Mouse (Mus musculus) stomach, embryonic 14.5 days (tissue): ENCODE data around the gene Drc1. TPM values are rescaled to one million over a fixed set of nuclear protein-coding genes. Genes with fewer than 3 reads are reported as not detected.

Experiments used
- ATAC-seq: fragments of 200-750 bp; cut with Nextera tagmentation; 2 replicates; pipeline ENCODE4 v1.8.0; 2017; ENCODE audit warnings: low read depth, moderate TSS enrichment; ENCODE audit not compliant: insufficient number of reproducible peaks, insufficient read depth, low FRiP score
- H3K27ac ChIP-seq: fragments of 300-500 bp; sonication (generic); 2 replicates; pipeline ENCODE4 v1.5.1; 2014; ENCODE audit warnings: mild to moderate bottlenecking, low read length, moderate library complexity, mixed read lengths
- H3K27me3 ChIP-seq: fragments of 300-500 bp; sonication (generic); 2 replicates; pipeline ENCODE4 v1.6.1; 2014; ENCODE audit warnings: low read length, control low read depth, mixed read lengths; ENCODE audit not compliant: control insufficient read depth, insufficient read depth
- H3K36me3 ChIP-seq: fragments of 300-500 bp; sonication (generic); 2 replicates; pipeline ENCODE4 v1.6.1; 2014; ENCODE audit warnings: mild to moderate bottlenecking, control low read depth, low read length, moderate library complexity, mixed read lengths; ENCODE audit not compliant: control insufficient read depth, insufficient read depth
- H3K4me1 ChIP-seq: fragments of 300-500 bp; sonication (generic); 2 replicates; pipeline ENCODE4 v1.6.1; 2014; ENCODE audit warnings: low read length, control low read depth, mixed read lengths; ENCODE audit not compliant: control insufficient read depth, insufficient read depth
- H3K4me2 ChIP-seq: fragments of 300-500 bp; sonication (generic); replicated peaks from 2 replicates; pipeline ENCODE4 v1.6.1; 2014; ENCODE audit warnings: low read depth, low read length, control low read depth
- H3K4me3 ChIP-seq: fragments of 300-500 bp; sonication (generic); 2 replicates; pipeline ENCODE4 v1.5.1; 2014; ENCODE audit warnings: low read depth, low read length, control low read depth
- H3K9ac ChIP-seq: fragments of 300-500 bp; sonication (generic); replicated peaks from 2 replicates; pipeline ENCODE4 v1.6.1; 2014; ENCODE audit warnings: low read depth, mild to moderate bottlenecking, control low read depth, low read length, moderate library complexity, mixed read lengths
- H3K9me3 ChIP-seq: fragments of 300-500 bp; sonication (generic); 2 replicates; pipeline ENCODE4 v1.6.1; 2016; ENCODE audit warnings: low read depth, low read length, control low read depth; ENCODE audit not compliant: control insufficient read depth
- WGBS: fragments of 180-500 bp; shearing (Covaris S2); extraction: QIAGEN DNeasy Blood & Tissue Kit; methylation state at CpG from one replicate; pipeline ENCODE4 v1.1.7; 2014; 5-methylcytosine and 5-hydroxymethylcytosine counted together
- polyA plus RNA-seq: library from polyadenylated mRNA; unstranded; fragments of >200 nt; fragmentation: Nextera tagmentation; extraction: Ambion mirVana; gene quantifications from 2 replicates; pipeline ENCODE4 v1.2.1, GENCODE M21; 2014

The Drc1 gene
- polyA plus RNA-seq, 1 experiment from 2014 or later = 0.64 TPM

GRCm38 (mm10) chr5:30342601-30343015 lies 61.4 kb downstream of the Drc1 start:
- ATAC-seq = peak; percentile 42; the same call in 1 of the 2 replicates
- WGBS = 5% methylated on average over 17 of the region's 17 CpGs
- no peaks in the 10 kb centered on the region for H3K9me3 ChIP-seq
- no peak overlapping the region for H3K27ac ChIP-seq
- no peak overlapping the region for H3K9ac ChIP-seq
- H3K36me3 ChIP-seq = no peaks in the 10 kb centered on the region
- peak overlapping the region; percentile 11; the same call in 1 of the 2 replicates for H3K4me3 ChIP-seq
- no peaks in the 10 kb centered on the region; the same call in 1 of the 2 replicates for H3K4me1 ChIP-seq
- no peaks in the 10 kb centered on the region for H3K27me3 ChIP-seq
- peak overlapping the region; percentile 50 for H3K4me2 ChIP-seq

GRCm38 (mm10) chr5:30343107-30343506 lies 61.9 kb downstream of the Drc1 start:
- WGBS = 4% methylated on average over 9 of the region's 9 CpGs
- Histone ChIP-seq H3K9me3 (no peaks in the 10 kb centered on the region), H3K27ac (no peak overlapping the region), H3K4me1 (no peaks in the 10 kb centered on the region; the same call in 1 of the 2 replicates), H3K27me3 (no peaks in the 10 kb centered on the region), H3K9ac (no peak overlapping the region), H3K36me3 (no peaks in the 10 kb centered on the region), H3K4me3 (peak overlapping the region; percentile 11; the same call in 1 of the 2 replicates), H3K4me2 (peak overlapping the region; percentile 50)
- peak; percentile 78; the same call in 1 of the 2 replicates for ATAC-seq

GRCm38 (mm10) chr5:30343886-30344285 lies 62.7 kb downstream of the Drc1 start:
- no peak for ATAC-seq
- no peak overlapping the region for H3K9ac ChIP-seq
- WGBS = 55% methylated on average over 5 of the region's 5 CpGs

DNA sequence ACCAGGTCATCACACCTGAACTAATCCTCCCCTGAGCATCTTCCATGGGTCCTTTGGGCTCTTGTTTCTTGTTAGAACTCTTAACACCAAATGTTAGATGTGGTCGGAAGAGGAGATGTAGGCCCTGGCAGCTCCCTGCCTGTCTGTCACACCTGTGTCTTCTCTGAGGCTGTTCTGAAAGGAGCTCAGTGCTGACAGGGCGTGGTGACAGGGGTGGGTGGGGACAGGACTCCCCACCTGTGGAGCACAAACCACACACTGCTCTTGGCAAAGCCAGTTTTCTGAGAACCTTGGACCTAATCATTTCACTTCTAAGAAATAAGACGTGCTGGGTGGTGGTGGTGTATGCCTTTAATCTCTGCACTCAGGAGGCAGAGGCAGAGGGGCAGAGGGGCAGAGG lies 72.4 kb downstream of the Drc1 start:
- no peaks in the 10 kb centered on the region for H3K27me3 ChIP-seq
- no peak overlapping the region for H3K27ac ChIP-seq
- H3K9me3 ChIP-seq = no peaks in the 10 kb centered on the region
- H3K4me3 ChIP-seq = no peak overlapping the region
- no peak for ATAC-seq
- H3K4me1 ChIP-seq = no peaks in the 10 kb centered on the region
- H3K4me2 ChIP-seq = no peak overlapping the region
- H3K36me3 ChIP-seq = no peaks in the 10 kb centered on the region
- no peak overlapping the region for H3K9ac ChIP-seq
- WGBS = 60% methylated on average over 3 of the region's 3 CpGs

More at GRCm38 (mm10) chr5:30343886-30344285, 62.7 kb downstream of the Drc1 start:
- H3K4me2 ChIP-seq = no peak overlapping the region
- no peaks in the 10 kb centered on the region for H3K36me3 ChIP-seq
- H3K9me3 ChIP-seq = no peaks in the 10 kb centered on the region
- no peak overlapping the region for H3K4me3 ChIP-seq
- no peaks in the 10 kb centered on the region; the same call in 1 of the 2 replicates for H3K4me1 ChIP-seq
- H3K27me3 ChIP-seq = no peaks in the 10 kb centered on the region
- H3K27ac ChIP-seq = no peak overlapping the region

- 82% methylated on average over 7 of the region's 7 CpGs for WGBS
- no peaks in the 10 kb centered on the region for H3K36me3 ChIP-seq
- H3K27ac ChIP-seq = no peak overlapping the region
- H3K9me3 ChIP-seq = no peaks in the 10 kb centered on the region
- H3K4me3 ChIP-seq = no peak overlapping the region
- no peaks in the 10 kb centered on the region for H3K27me3 ChIP-seq
- no peak overlapping the region for H3K9ac ChIP-seq
- no peak overlapping the region for H3K4me2 ChIP-seq
- no peaks in the 10 kb centered on the region for H3K4me1 ChIP-seq
- no peak for ATAC-seq
Measured at GRCm38 (mm10) chr5:30355114-30355513, 73.9 kb downstream of the Drc1 start.

DNA sequence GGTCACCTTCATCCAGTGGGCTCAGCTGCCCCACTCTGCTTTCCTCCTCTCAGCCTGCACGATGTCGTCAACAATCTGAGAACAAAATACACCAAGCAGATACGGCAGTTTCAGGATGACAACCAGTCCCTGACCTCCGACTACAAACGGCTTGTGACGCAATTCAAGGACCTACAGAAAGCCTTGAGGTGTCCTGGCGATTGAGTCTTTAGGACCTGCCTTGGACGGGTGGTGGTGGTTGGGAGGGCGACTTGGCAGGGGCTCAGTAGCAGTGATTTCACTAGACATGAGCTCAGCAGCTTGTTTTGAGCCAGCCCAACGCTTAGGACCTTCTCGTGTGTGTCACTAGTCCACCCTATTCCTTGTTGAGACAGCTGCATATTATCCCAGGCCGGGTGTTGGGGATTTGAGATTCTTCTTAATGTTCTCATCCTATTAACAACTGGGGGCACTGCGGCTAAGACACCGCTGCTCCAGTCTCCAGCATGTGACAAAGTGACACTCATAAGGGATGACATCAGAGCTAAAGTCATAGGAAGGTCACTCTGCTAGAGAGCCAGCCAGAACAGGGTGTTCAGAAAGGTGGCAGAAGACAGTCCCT lies 74.5 kb downstream of the Drc1 start:
- no peak overlapping the region for H3K9ac ChIP-seq
- no peaks in the 10 kb centered on the region for H3K27me3 ChIP-seq
- no peak overlapping the region for H3K4me3 ChIP-seq
- H3K27ac ChIP-seq = no peak overlapping the region
- H3K9me3 ChIP-seq = no peaks in the 10 kb centered on the region
- no peaks in the 10 kb centered on the region for H3K4me1 ChIP-seq
- H3K36me3 ChIP-seq = no peaks in the 10 kb centered on the region
- 81% methylated on average over 14 of the region's 14 CpGs for WGBS
- no peak overlapping the region for H3K4me2 ChIP-seq
- no peak for ATAC-seq

- H3K9ac ChIP-seq = no peak overlapping the region
- 66% methylated on average over 7 of the region's 7 CpGs for WGBS
- no peak overlapping the region for H3K4me3 ChIP-seq
- no peak for ATAC-seq
- H3K36me3 ChIP-seq = no peaks in the 10 kb centered on the region
- H3K4me2 ChIP-seq = no peak overlapping the region
- H3K27ac ChIP-seq = no peak overlapping the region
- H3K4me1 ChIP-seq = no peaks in the 10 kb centered on the region
- no peaks in the 10 kb centered on the region for H3K9me3 ChIP-seq
- H3K27me3 ChIP-seq = no peaks in the 10 kb centered on the region
Measured at GRCm38 (mm10) chr5:30356647-30357046, 75.5 kb downstream of the Drc1 start.

DNA sequence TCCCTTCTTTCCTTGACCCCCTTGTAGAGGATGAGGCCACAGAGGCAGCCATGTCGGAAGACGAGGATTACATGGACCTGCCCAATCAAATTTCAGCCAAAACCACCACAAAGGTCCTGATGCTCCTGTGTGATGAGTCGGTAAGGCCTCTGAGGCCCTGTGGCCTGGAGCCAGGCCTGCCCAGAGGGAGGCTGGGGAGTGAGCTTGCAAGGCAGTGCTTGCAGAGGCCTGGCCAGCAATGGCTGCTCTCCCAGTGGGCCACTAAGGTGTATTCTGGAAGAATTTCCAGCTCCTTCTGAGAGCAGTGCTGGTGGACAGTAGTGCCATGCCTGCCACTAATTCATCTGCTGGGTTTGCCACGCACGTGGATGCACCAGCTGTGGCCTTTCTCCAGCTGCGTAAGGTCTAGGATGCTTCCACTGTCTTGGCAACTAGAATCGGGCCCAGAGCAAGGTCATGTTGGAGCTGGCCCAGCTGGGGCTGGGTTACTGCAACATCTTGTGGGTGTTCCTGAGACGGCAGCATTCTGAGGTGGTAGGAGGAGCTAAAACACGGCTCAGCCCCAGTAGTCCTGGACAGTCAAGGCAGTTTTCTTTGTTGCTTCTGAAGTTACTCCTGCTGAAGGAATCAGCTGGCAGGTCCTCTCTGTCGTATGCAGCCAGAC lies 77.4 kb downstream of the Drc1 start:
- WGBS = 75% methylated on average over 10 of the region's 10 CpGs
- H3K4me2 ChIP-seq = no peak overlapping the region
- ATAC-seq = no peak
- H3K4me1 ChIP-seq = no peaks in the 10 kb centered on the region
- no peak overlapping the region for H3K4me3 ChIP-seq
- H3K9me3 ChIP-seq = no peaks in the 10 kb centered on the region
- no peak overlapping the region for H3K27ac ChIP-seq
- H3K27me3 ChIP-seq = no peaks in the 10 kb centered on the region
- H3K9ac ChIP-seq = no peak overlapping the region
- no peaks in the 10 kb centered on the region for H3K36me3 ChIP-seq
